Mouse (Mus musculus) bone marrow, adult 2 months (tissue): ENCODE measurements around the gene Gm45208. TPM values are rescaled to one million over a fixed set of nuclear protein-coding genes. Genes with fewer than 3 reads are reported as not detected.

Experiments used
- H3K27ac ChIP-seq: fragments of 200-500 bp; 2 replicates; pipeline ENCODE4 v1.5.1; 2012; ENCODE audit warnings: low read depth, mild to moderate bottlenecking, control low read depth, inconsistent platforms, low read length; ENCODE audit not compliant: control insufficient read depth, poor library complexity, insufficient read depth
- H3K4me1 ChIP-seq: fragments of 200-500 bp; 2 replicates; pipeline ENCODE4 v1.6.1; 2011; ENCODE audit warnings: low read length; ENCODE audit not compliant: control insufficient read depth, insufficient read depth
- H3K4me3 ChIP-seq: fragments of 200-500 bp; replicated peaks from 2 replicates; pipeline ENCODE3; 2011; ENCODE audit warnings: mild to moderate bottlenecking, low read depth, low read length, control low read depth; ENCODE audit not compliant: control insufficient read depth
- CTCF ChIP-seq: fragments of 200-500 bp; IDR thresholded peaks from 2 replicates; pipeline ENCODE4 v1.5.1; 2011; ENCODE audit warnings: low read length, control low read depth; ENCODE audit not compliant: control insufficient read depth, insufficient read depth
- POLR2A ChIP-seq: fragments of 200-500 bp; IDR thresholded peaks from 2 replicates; pipeline ENCODE4 v1.6.1; 2011; ENCODE audit warnings: low read depth, mild to moderate bottlenecking, control low read depth, low read length, borderline replicate concordance; ENCODE audit not compliant: control insufficient read depth
- WGBS: fragments of 180-500 bp; shearing (Covaris S2); methylation state at CpG from one replicate; pipeline ENCODE4 v1.1.7; 2018; 5-methylcytosine and 5-hydroxymethylcytosine counted together
- polyA plus RNA-seq: library from polyadenylated mRNA; stranded (reverse); fragments of >200 nt; gene quantifications from 2 replicates; pipeline ENCODE4 v1.2.4, GENCODE M21; 2011; ENCODE audit warnings: low replicate concordance; ENCODE audit not compliant: missing spikeins, insufficient read depth, insufficient read length

The Gm45208 gene
- polyA plus RNA-seq, 1 experiment: not detected

GRCm38 (mm10) chrX:7762137-7762920 is 40.3 kb downstream of the Gm45208 start, which contains the start of gene Tfe3:
Gene Tfe3, plus strand, starts transcription at chrX:7762560.
- peak within 1 kb of the TSS; percentile 89 for H3K27ac ChIP-seq
- no peaks in the 10 kb centered on the region for H3K4me1 ChIP-seq
- TF ChIP-seq POLR2A (peak; percentile 39; the same call in 1 of the 2 replicates), CTCF (no peak)
- peak within 1 kb of the TSS; percentile 97 for H3K4me3 ChIP-seq
- 22% methylated on average over 29 of the region's 38 CpGs for WGBS

- Histone ChIP-seq H3K27ac (peak overlapping the region; percentile 89), H3K4me3 (peak overlapping the region; percentile 97), H3K4me1 (no peaks in the 10 kb centered on the region)
- WGBS: 22% methylated on average over 21 of the region's 21 CpGs
- no peak for TF ChIP-seq POLR2A
- no peak for TF ChIP-seq CTCF
Measured at GRCm38 (mm10) chrX:7762921-7763197, 40.8 kb downstream of the Gm45208 start.

GRCm38 (mm10) chrX:7763631-7764393 is 41.8 kb downstream of the Gm45208 start:
- 10% methylated on average over 22 of the region's 22 CpGs for WGBS
- Histone ChIP-seq H3K4me1 (no peaks in the 10 kb centered on the region), H3K27ac (peak overlapping the region; percentile 89), H3K4me3 (peak overlapping the region; percentile 97)
- TF ChIP-seq CTCF (no peak), POLR2A (no peak)

- no peaks in the 10 kb centered on the region for H3K4me1 ChIP-seq
- H3K27ac ChIP-seq: no peak overlapping the region; the same call in 1 of the 2 replicates
Measured at GRCm38 (mm10) chrX:7764657-7765280, 42.7 kb downstream of the Gm45208 start.

GRCm38 (mm10) chrX:7765281-7765670 is 43.2 kb downstream of the Gm45208 start:
- Histone ChIP-seq H3K4me1 (no peaks in the 10 kb centered on the region), H3K27ac (no peak overlapping the region), H3K4me3 (no peak overlapping the region)
- 73% methylated on average over 13 of the region's 13 CpGs for WGBS
- TF ChIP-seq POLR2A: no peak
- no peak for TF ChIP-seq CTCF

More at GRCm38 (mm10) chrX:7764657-7765280, 42.7 kb downstream of the Gm45208 start:
- peak overlapping the region; percentile 18 for H3K4me3 ChIP-seq
- 61% methylated on average over 9 of the region's 9 CpGs for WGBS
- TF ChIP-seq POLR2A: no peak
- no peak for TF ChIP-seq CTCF

GRCm38 (mm10) chrX:7765764-7766163 is 43.7 kb downstream of the Gm45208 start:
- no peak overlapping the region for H3K27ac ChIP-seq
- TF ChIP-seq CTCF: no peak
- no peak for TF ChIP-seq POLR2A
- no peaks in the 10 kb centered on the region for H3K4me1 ChIP-seq
- WGBS: 18% methylated on average over 11 of the region's 11 CpGs
- H3K4me3 ChIP-seq: no peak overlapping the region

- no peak overlapping the region for H3K4me3 ChIP-seq
- no peak for TF ChIP-seq POLR2A
- no peak for TF ChIP-seq CTCF
- H3K4me1 ChIP-seq: no peaks in the 10 kb centered on the region
- no peak overlapping the region for H3K27ac ChIP-seq
- WGBS: 58% methylated on average over 7 of the region's 7 CpGs
Measured at GRCm38 (mm10) chrX:7769302-7770017, 47.4 kb downstream of the Gm45208 start.

GRCm38 (mm10) chrX:7772766-7773165 is 50.7 kb downstream of the Gm45208 start:
- H3K27ac ChIP-seq: no peak overlapping the region
- H3K4me3 ChIP-seq: no peak overlapping the region
- H3K4me1 ChIP-seq: no peaks in the 10 kb centered on the region; the same call in 1 of the 2 replicates
- TF ChIP-seq POLR2A (no peak), CTCF (peak; percentile 32; the same call in 1 of the 2 replicates)
- WGBS: 51% methylated on average over 2 of the region's 2 CpGs
